Mouse (Mus musculus) c-Kit-positive CD71-positive TER-119-positive erythroid progenitor cells, embryonic 14.5 days (primary cell): ENCODE data around the gene Ssr4.
"Not testable (repeated sequence)": the region's sequence is repeated elsewhere in the genome, so short reads cannot be mapped to it uniquely, and the experiment has no call there.

Experiments used
- DNase-seq: peaks from one replicate; pipeline ENCODE4 v3.0.0-alpha.2; 2013; ENCODE audit warnings: low spot score

The Ssr4 gene

DNA sequence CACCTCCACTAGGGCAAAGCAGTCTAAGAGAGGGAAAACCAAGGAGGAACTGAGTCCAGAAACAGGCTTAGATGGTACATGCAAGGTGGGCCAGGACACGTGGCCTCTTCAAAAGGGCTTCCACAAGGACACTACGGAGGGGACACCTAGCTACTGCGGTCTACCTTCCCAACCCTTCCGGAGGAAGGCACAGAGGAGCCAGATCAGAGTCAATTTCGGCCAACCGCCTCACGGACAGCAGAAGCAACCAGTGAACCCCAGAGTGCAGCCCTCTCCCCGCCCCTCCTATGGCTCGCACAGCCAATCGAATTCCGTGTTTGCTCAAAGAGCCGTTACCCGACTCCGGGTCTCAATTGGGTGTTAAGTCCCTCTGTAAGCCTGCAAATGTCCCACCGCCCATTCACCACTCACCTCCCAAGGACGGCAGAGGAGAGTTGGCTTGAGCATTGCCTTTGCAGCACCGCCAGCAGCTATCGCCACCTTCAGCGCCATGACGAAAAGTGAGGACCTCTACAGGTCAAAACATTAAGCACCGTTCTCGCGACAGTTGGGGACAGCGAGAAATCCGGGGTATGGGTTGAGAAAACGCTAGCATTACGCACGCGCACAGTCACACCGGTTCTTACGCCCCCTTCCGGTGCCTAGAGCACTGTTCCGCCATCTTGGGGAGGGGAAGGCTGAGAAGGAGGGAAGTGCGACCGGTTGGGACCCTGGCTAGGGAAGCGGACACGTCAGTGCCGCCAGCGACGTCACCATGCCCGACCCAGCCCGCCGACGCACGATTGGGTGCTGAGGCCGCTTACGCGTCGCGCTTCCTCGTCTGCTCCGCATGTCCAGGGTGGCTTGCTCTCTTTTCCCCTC lies at the start of gene Ssr4, which contains the start of gene Idh3g:
Gene Ssr4, plus strand, starts transcription at position 665 of the 861 bp plus-strand sequence.
Gene Idh3g, minus strand, starts transcription at position 534 of the 861 bp plus-strand sequence.
- DNase-seq, result peak; percentile 92

DNA sequence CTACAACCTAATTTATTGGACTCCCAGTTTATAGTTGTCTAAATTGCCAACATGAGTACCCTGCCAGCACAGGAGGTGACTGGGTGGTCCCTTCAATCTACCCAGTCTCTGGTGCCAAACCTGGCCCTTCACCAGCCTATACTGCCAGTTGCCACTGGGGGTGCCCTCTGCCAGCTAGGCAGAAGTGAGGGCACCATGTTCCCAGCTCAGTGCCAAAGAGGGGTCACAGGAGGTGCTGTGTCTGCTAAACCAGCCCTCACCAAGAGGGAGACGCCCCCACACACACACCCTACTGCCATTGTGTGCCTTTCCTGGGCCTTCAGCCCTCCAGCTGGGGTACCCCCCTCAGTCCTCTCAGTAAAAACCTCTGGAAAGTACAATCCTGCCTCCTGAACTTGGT lies 48.7 kb upstream of the Ssr4 start:
- no peak for DNase-seq

- no peak for DNase-seq
Observed at GRCm38 (mm10) chrX:73739151-73739550, 47.7 kb upstream of the Ssr4 start.

DNA sequence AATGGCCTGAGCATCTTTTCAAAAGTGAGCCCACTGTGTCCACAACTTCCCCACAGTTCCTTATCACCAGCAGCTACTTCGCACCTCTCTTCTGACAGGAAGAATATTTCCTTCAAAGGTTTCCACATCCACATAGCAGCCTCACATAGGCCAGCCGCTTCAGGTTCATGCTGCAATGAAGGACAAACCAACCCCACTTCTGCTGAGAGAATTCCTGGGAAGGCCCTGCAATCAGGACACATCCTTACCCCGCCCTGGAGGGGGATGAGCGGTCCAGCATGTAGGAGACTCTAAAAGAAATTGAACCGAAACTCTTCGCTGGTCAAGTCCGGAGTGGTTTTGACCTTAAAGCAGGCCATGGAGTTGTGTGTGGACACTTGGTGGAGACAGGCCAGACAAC lies 47.0 kb upstream of the Ssr4 start:
- not testable (repeated sequence) for DNase-seq

DNA sequence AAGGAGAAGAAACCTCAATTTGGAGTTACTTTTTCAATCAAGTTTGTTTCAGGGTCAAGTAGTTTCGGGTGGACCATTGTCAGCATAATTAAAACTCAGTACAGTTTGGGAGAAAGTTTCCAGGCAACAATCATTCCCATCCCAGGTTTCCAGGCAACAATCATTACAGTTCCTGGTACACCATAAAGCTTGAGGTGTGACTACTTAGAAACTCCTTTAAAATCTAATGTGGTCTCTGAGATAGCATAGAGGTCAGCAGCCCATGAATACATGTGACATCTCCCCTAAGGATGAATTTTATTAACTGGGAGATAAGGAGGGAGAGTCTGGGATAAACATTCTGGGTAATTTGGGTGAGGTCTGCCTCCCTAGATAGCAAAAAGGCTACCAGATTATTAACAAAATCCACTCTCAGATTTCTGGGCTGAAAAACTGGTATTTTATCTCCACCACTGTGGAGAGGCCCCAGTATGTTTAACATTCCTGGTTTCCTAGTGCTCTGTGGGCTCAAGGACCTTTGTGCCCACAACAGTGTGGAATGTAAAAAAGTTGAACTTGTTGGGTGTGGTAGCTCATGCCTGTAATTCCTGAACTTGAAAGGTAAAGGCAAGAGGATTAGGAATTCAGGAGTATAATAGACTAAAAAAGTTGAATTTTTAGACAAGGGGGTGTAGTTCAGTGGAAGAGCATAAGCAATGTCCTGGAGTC lies 41.9 kb upstream of the Ssr4 start:
- no peak for DNase-seq

DNA sequence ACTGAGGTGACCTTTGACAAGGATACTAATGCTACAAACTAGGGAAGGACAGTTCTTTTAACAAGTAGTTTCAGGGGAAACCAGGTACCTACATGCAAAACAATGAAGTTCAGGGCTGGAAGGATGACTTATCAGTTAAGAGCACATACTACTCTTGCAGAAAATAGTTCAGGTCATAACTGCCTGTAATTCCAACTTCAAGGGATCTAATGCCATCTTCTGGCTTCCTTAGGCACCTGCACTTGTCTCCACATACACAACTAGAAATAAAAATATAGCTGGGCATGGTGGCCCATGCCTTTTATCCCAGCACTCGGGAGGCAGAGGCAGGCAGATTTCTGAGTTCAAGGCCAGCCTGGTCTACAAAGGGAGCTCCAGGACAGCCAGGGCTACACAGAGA lies 37.9 kb upstream of the Ssr4 start:
- no peak for DNase-seq

- DNase-seq, result no peak
Observed at GRCm38 (mm10) chrX:73756334-73757140, 30.3 kb upstream of the Ssr4 start, which contains the start of gene Plxnb3. Gene Plxnb3 (plus strand): TSS chrX:73757090.

DNA sequence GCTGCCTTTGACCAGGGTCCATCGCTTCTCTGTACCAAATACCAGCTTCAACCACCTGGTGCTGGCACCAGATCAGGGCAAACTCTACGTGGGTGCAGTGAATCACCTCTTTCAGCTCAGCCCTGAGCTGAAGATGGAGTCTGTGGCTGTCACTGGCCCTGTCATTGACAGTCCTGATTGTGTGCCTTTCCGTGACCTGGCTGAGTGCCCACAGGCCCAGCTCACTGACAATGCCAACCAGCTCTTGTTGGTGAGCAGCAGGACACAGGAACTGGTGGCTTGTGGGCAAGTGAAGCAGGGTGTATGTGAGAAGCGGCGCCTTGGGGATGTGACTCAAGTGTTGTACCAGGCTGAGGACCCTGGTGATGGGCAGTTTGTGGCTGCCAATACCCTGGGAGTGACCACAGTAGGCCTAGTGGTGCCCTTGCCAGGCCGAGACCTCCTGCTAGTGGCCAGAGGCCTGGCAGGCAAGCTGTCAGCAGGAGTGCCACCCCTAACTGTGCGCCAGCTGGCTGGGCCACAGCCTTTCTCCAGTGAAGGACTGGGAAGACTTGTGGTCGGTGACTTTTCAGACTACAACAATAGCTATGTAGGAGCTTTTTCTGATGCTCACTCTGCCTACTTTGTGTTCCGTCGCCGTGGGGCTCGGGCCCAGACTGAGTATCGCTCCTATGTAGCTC lies 28.1 kb upstream of the Ssr4 start:
- no peak for DNase-seq

GRCm38 (mm10) chrX:73765311-73765710 lies 21.5 kb upstream of the Ssr4 start:
- no peak for DNase-seq

GRCm38 (mm10) chrX:73767267-73767666 lies 19.6 kb upstream of the Ssr4 start:
- DNase-seq, result no peak

DNA sequence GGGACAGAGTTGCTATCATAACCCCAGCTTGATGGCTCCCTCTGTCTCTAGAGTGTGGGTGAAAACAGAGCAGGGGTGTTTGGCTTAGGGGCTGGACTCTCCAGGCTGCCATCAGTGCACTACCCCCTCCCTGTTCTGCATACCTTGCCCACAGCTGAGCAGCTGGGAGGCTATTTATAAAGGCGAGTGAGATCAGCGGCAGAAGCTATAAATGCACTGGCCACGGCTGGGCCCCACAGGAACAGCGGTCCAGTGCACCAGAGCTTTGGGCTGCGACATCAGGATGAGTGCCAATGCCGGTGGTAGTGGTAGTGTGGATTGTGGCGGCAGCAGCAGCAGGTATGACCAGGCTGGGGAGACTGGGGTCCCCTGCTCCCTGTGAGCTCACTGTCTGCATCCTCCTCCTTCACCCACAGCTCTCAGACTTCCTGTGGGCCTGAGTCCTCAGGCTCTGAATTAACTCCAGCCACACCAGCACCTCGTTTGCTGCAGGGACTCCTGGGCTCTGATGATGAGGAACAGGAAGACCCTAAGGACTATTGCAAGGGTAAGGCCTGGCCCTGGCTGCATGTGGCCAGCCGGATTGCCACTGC lies 12.6 kb upstream of the Ssr4 start, which contains the start of gene Srpk3:
Gene Srpk3, plus strand, starts transcription at position 238 of the 593 bp plus-strand sequence.
- DNase-seq, result no peak

DNA sequence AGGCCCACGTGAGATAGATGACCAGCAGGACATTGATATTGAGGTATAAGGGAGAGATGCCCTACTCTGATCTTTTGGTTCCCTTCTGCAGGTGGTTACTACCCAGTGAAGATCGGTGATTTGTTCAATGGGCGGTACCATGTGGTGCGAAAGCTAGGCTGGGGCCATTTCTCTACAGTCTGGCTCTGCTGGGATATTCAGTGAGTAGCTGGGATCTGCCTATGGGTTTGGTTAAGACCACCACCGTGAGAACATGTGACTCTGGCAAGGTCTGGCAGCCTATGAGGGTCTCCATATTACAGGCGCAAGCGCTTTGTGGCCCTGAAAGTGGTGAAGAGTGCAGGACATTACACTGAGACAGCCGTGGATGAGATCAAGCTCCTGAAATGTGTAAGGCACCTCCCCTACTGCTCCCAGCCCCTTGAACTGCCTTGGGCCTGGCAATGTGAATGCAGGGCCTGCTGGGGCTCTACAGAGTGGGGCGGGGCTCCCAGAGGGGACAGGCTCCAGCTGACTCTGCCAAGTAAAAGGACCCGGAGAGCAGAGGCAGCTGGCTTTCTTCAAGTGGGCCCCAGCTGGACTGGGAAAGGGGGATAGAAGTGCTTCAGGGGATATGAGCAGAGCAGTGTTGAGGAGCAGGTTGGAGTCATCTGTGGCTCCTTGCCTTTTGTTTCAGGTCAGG lies 11.9 kb upstream of the Ssr4 start:
- DNase-seq, result no peak

- no peak for DNase-seq
Observed at GRCm38 (mm10) chrX:73782227-73782626, 4.6 kb upstream of the Ssr4 start.

DNA sequence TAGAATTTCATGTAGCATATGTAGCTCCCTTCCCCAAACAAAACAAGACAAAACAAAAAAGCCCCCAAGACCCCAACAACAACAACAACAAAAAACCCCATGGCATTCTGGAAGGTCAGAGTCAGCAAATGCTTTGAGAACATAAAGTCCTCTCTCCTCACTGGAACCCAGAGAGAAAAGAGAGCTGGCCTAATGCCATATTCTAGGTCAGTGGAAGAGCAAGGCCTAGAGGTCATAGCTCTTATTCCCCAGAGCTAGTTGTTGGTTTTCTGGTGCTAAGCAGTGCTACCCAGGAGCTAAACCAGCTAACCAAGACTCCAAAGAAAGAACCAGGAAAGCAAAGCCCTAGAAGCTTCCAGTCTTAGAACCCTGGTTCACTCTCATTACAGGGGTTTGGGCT lies 1.2 kb upstream of the Ssr4 start:
- DNase-seq, result no peak

GRCm38 (mm10) chrX:73787225-73787558 lies 364 bp downstream of the Ssr4 start:
- DNase-seq, result no peak

- no peak for DNase-seq
Observed at GRCm38 (mm10) chrX:73788501-73788900, 1.7 kb downstream of the Ssr4 start.

GRCm38 (mm10) chrX:73793039-73793438 lies 6.2 kb downstream of the Ssr4 start:
- no peak for DNase-seq

DNA sequence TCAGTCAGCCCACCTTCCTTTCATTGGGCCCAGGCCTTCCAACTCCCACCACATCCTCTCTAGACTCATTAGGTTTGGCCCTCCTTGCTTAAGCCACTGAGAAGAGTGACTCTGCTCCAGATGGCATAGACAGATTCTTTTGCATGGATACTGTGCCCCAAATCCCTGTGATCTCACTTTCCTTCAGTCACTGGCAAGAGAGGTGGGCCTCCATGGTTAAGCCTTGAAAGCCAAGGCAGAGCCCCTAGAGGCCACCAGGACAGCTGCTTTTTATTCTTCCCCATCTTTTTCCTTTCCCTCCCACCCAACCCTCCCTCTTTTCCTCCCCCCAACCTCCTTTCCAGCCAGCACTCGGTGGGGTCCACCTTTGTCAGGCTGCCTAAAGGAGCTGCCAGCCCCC lies 6.7 kb downstream of the Ssr4 start:
- DNase-seq, result no peak

DNA sequence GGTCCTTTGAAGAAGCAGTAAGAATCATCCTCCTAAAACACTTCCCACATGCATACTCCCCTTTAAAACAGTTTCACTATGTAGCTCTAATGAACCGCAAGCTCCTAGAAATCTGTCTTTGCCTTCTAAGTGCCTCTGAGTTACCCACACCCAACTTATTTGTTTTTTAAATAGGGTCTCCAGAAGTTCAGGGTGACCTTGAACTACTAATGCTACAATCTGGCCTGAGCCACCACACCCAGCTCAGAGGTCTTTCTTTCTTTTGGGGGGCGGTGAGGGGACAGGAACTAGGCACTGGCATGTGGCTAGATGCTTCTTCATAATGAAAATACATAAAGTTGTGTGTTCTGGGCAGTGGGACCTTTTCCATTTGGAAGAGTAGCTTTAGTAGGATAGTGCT lies 10.7 kb downstream of the Ssr4 start:
- DNase-seq, result no peak

DNA sequence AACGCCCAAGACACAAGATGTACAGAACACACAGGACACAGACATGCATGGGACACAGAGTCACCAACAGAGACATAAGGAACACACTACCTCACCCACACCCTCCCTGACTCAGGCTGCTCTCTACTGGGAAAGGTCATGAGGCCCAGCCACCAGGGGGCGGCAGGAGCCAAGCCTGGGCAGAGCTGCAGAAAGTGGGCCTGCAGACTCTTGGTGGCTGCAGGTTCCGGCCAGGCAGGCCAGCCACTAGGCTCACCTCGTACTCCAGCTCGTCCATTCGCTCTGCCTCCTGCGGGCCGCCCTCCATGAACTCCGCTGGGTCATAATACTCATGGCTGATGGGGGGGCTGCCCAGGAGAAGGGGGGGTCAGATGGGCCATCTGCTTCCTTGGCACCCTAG lies 11.7 kb downstream of the Ssr4 start:
- DNase-seq, result peak; percentile 48

GRCm38 (mm10) chrX:73805814-73806213 lies 19.0 kb downstream of the Ssr4 start:
- DNase-seq, result no peak
